Mouse (Mus musculus) midbrain, embryonic 10.5 days (tissue): ENCODE results near the gene Itln1. TPM values are rescaled to one million over a fixed set of nuclear protein-coding genes. Genes with fewer than 3 reads are reported as not detected.

ENCODE experiments used
- DNase-seq: peaks from one replicate; pipeline ENCODE4 v3.0.0-alpha.2; 2017; ENCODE audit warnings: low spot score
- H3K27ac ChIP-seq: fragments of 300-500 bp; sonication (generic); replicated peaks from 2 replicates; pipeline ENCODE4 v1.5.1; 2016; ENCODE audit warnings: mild to moderate bottlenecking
- H3K27me3 ChIP-seq: fragments of 300-500 bp; sonication (generic); 2 replicates; pipeline ENCODE4 v1.6.1; 2016; ENCODE audit warnings: low read depth, mild to moderate bottlenecking; ENCODE audit not compliant: poor library complexity, severe bottlenecking
- H3K36me3 ChIP-seq: fragments of 300-500 bp; sonication (generic); 2 replicates; pipeline ENCODE4 v1.6.1; 2016; ENCODE audit warnings: mild to moderate bottlenecking, moderate library complexity
- H3K4me1 ChIP-seq: fragments of 300-500 bp; sonication (generic); 2 replicates; pipeline ENCODE4 v1.6.1; 2016
- H3K4me3 ChIP-seq: fragments of 300-500 bp; sonication (generic); 2 replicates; pipeline ENCODE4 v1.5.1; 2016; ENCODE audit warnings: mild to moderate bottlenecking, moderate library complexity
- H3K9me3 ChIP-seq: fragments of 300-500 bp; sonication (generic); replicated peaks from 2 replicates; pipeline ENCODE4 v1.6.1; 2016; ENCODE audit warnings: mild to moderate bottlenecking
- WGBS: fragments of 180-500 bp; shearing (Covaris S2); methylation state at CpG from one replicate; pipeline ENCODE4 v1.1.7; 2016; 5-methylcytosine and 5-hydroxymethylcytosine counted together
- polyA plus RNA-seq: library from polyadenylated mRNA; unstranded; fragments of >200 nt; fragmentation: Nextera tagmentation; extraction: Ambion mirVana; gene quantifications from 2 replicates; pipeline ENCODE4 v1.2.1, GENCODE M21; 2016

The Itln1 gene
- polyA plus RNA-seq, 1 experiment from 2014 or later = not detected

GRCm38 (mm10) chr1:171556366-171556765, 21.3 kb upstream of the Itln1 start:
- H3K9me3 ChIP-seq = no peaks in the 10 kb centered on the region
- no peak overlapping the region for H3K4me3 ChIP-seq
- no peak overlapping the region for H3K27ac ChIP-seq
- DNase-seq = no peak
- peaks cover 8% of the 10 kb centered on the region; the same call in 1 of the 2 replicates for H3K4me1 ChIP-seq
- WGBS = 92% methylated on average over 2 of the region's 2 CpGs
- H3K36me3 ChIP-seq = no peaks in the 10 kb centered on the region
- H3K27me3 ChIP-seq = no peaks in the 10 kb centered on the region

GRCm38 (mm10) chr1:171553359-171554341, 18.6 kb upstream of the Itln1 start:
- no peaks in the 10 kb centered on the region for H3K36me3 ChIP-seq
- H3K4me1 ChIP-seq = peaks cover 5% of the 10 kb centered on the region; the same call in 1 of the 2 replicates
- 89% methylated on average over 11 of the region's 11 CpGs for WGBS
- H3K9me3 ChIP-seq = 0 out of 2 replicates have a peak, but pooled peaks cover 4% of the 10 kb centered on the region
- H3K27me3 ChIP-seq = no peaks in the 10 kb centered on the region
- DNase-seq = no peak
- H3K4me3 ChIP-seq = no peak overlapping the region
- no peak overlapping the region for H3K27ac ChIP-seq

- H3K27ac ChIP-seq = no peak overlapping the region
- no peak overlapping the region for H3K4me3 ChIP-seq
- WGBS = 85% methylated on average over 2 of the region's 2 CpGs
- no peaks in the 10 kb centered on the region for H3K27me3 ChIP-seq
- no peaks in the 10 kb centered on the region for H3K36me3 ChIP-seq
- H3K4me1 ChIP-seq = peaks cover 5% of the 10 kb centered on the region; the same call in 1 of the 2 replicates
- 0 out of 2 replicates have a peak, but pooled peaks cover 4% of the 10 kb centered on the region for H3K9me3 ChIP-seq
- DNase-seq = no peak
Observed at GRCm38 (mm10) chr1:171552230-171552629, 17.1 kb upstream of the Itln1 start.

GRCm38 (mm10) chr1:171551326-171551725, 16.2 kb upstream of the Itln1 start:
- no peaks in the 10 kb centered on the region for H3K36me3 ChIP-seq
- WGBS = 91% methylated on average over 7 of the region's 7 CpGs

GRCm38 (mm10) chr1:171540694-171541093, 5.6 kb upstream of the Itln1 start:
- H3K4me3 ChIP-seq = no peak overlapping the region
- peaks cover 22% of the 10 kb centered on the region for H3K9me3 ChIP-seq
- 85% methylated on average over 1 of the region's 1 CpGs for WGBS
- no peaks in the 10 kb centered on the region for H3K4me1 ChIP-seq
- no peak overlapping the region for H3K27ac ChIP-seq
- H3K27me3 ChIP-seq = no peaks in the 10 kb centered on the region
- no peaks in the 10 kb centered on the region for H3K36me3 ChIP-seq
- DNase-seq = no peak

More at GRCm38 (mm10) chr1:171551326-171551725, 16.2 kb upstream of the Itln1 start:
- DNase-seq = no peak
- 0 out of 2 replicates have a peak, but pooled peaks cover 4% of the 10 kb centered on the region for H3K9me3 ChIP-seq
- no peak overlapping the region for H3K27ac ChIP-seq
- H3K4me3 ChIP-seq = no peak overlapping the region
- no peaks in the 10 kb centered on the region for H3K27me3 ChIP-seq
- H3K4me1 ChIP-seq = peaks cover 5% of the 10 kb centered on the region; the same call in 1 of the 2 replicates

- Histone ChIP-seq H3K36me3 (no peaks in the 10 kb centered on the region), H3K4me1 (no peaks in the 10 kb centered on the region), H3K27me3 (no peaks in the 10 kb centered on the region), H3K27ac (no peak overlapping the region), H3K4me3 (no peak overlapping the region), H3K9me3 (peaks cover 13% of the 10 kb centered on the region)
- no peak for DNase-seq
Observed at GRCm38 (mm10) chr1:171534557-171534956, 537 bp downstream of the Itln1 start.

GRCm38 (mm10) chr1:171532830-171533229, 2.3 kb downstream of the Itln1 start:
- Histone ChIP-seq H3K27me3 (no peaks in the 10 kb centered on the region), H3K36me3 (no peaks in the 10 kb centered on the region), H3K4me1 (no peaks in the 10 kb centered on the region), H3K4me3 (no peak overlapping the region), H3K9me3 (no peaks in the 10 kb centered on the region), H3K27ac (no peak overlapping the region)
- WGBS = 72% methylated on average over 2 of the region's 2 CpGs
- no peak for DNase-seq

- no peak for DNase-seq
Observed at GRCm38 (mm10) chr1:171531367-171531766, 3.7 kb downstream of the Itln1 start.

GRCm38 (mm10) chr1:171515557-171515956, 19.5 kb downstream of the Itln1 start:
- H3K27me3 ChIP-seq = no peaks in the 10 kb centered on the region
- H3K36me3 ChIP-seq = no peaks in the 10 kb centered on the region
- peaks cover 5% of the 10 kb centered on the region; the same call in 1 of the 2 replicates for H3K4me1 ChIP-seq
- H3K27ac ChIP-seq = no peak overlapping the region
- 92% methylated on average over 4 of the region's 4 CpGs for WGBS
- no peak for DNase-seq
- no peak overlapping the region for H3K4me3 ChIP-seq
- 0 out of 2 replicates have a peak, but pooled peaks cover 2% of the 10 kb centered on the region for H3K9me3 ChIP-seq

More at GRCm38 (mm10) chr1:171531367-171531766, 3.7 kb downstream of the Itln1 start:
- H3K27me3 ChIP-seq = no peaks in the 10 kb centered on the region
- 90% methylated on average over 4 of the region's 4 CpGs for WGBS
- no peaks in the 10 kb centered on the region for H3K36me3 ChIP-seq
- no peak overlapping the region for H3K4me3 ChIP-seq
- no peak overlapping the region for H3K27ac ChIP-seq
- no peaks in the 10 kb centered on the region for H3K9me3 ChIP-seq
- H3K4me1 ChIP-seq = no peaks in the 10 kb centered on the region

GRCm38 (mm10) chr1:171515039-171515438, 20.1 kb downstream of the Itln1 start:
- 22% methylated on average over 1 of the region's 1 CpGs for WGBS
- H3K27me3 ChIP-seq = no peaks in the 10 kb centered on the region
- no peak overlapping the region for H3K27ac ChIP-seq
- no peak overlapping the region for H3K4me3 ChIP-seq
- H3K9me3 ChIP-seq = 0 out of 2 replicates have a peak, but pooled peaks cover 2% of the 10 kb centered on the region
- H3K36me3 ChIP-seq = no peaks in the 10 kb centered on the region
- no peak for DNase-seq
- peaks cover 5% of the 10 kb centered on the region; the same call in 1 of the 2 replicates for H3K4me1 ChIP-seq

GRCm38 (mm10) chr1:171513760-171514159, 21.3 kb downstream of the Itln1 start:
- H3K36me3 ChIP-seq = no peaks in the 10 kb centered on the region
- peaks cover 5% of the 10 kb centered on the region; the same call in 1 of the 2 replicates for H3K4me1 ChIP-seq
- no peak overlapping the region for H3K4me3 ChIP-seq
- H3K27ac ChIP-seq = no peak overlapping the region
- WGBS = 89% methylated on average over 1 of the region's 1 CpGs
- H3K9me3 ChIP-seq = 0 out of 2 replicates have a peak, but pooled peaks cover 2% of the 10 kb centered on the region
- no peaks in the 10 kb centered on the region for H3K27me3 ChIP-seq
- DNase-seq = no peak

GRCm38 (mm10) chr1:171513234-171513633, 21.9 kb downstream of the Itln1 start:
- WGBS = 91% methylated on average over 2 of the region's 2 CpGs
- no peak for DNase-seq
- H3K36me3 ChIP-seq = no peaks in the 10 kb centered on the region
- no peak overlapping the region for H3K4me3 ChIP-seq
- peaks cover 5% of the 10 kb centered on the region; the same call in 1 of the 2 replicates for H3K4me1 ChIP-seq
- H3K27ac ChIP-seq = no peak overlapping the region
- no peaks in the 10 kb centered on the region for H3K27me3 ChIP-seq
- 0 out of 2 replicates have a peak, but pooled peaks cover 2% of the 10 kb centered on the region for H3K9me3 ChIP-seq

GRCm38 (mm10) chr1:171504586-171504985, 30.5 kb downstream of the Itln1 start:
- H3K4me3 ChIP-seq = peak overlapping the region; percentile 69
- H3K9me3 ChIP-seq = no peaks in the 10 kb centered on the region
- H3K36me3 ChIP-seq = peaks cover 6% of the 10 kb centered on the region; the same call in 1 of the 2 replicates
- DNase-seq = no peak
- 0 out of 2 replicates have a peak overlapping the region, but pooled peaks have one; percentile 4 for H3K27ac ChIP-seq
- H3K27me3 ChIP-seq = no peaks in the 10 kb centered on the region
- WGBS = 81% methylated on average over 4 of the region's 4 CpGs
- H3K4me1 ChIP-seq = peaks cover 13% of the 10 kb centered on the region
